Mouse (Mus musculus) heart, postnatal 0 days (tissue): ENCODE results near the gene Bloc1s4.

Source experiments
- CTCF ChIP-seq: IDR thresholded peaks from 2 replicates; pipeline ENCODE4 v1.5.1; 2016; ENCODE audit warnings: antibody characterized with exemption, control low read depth, low read depth
- EP300 ChIP-seq: IDR thresholded peaks from 2 replicates; pipeline ENCODE4 v1.6.1; 2016; ENCODE audit warnings: antibody characterized with exemption, low read depth

DNA sequence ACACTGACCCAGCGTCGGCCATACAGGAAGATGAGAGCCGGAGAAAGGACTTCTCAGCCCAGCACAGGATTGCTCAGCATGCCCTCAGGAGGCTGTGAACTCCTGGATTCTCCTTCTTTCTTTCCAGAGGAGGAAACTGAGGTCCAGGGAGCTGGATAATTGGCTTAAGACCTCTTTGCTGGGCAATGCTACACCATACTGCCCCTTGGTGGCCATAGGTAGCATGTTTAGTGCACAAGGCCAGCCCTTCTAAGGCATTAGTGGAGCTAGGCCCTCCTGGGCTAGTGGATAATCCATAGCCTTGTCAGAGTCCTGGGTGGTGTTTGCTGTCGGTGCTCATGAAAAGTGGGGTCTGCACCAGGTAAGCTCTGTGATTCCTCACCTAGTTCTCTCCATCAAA is 8.6 kb downstream of the Bloc1s4 start:
- peak; percentile 78 for TF ChIP-seq CTCF
- TF ChIP-seq EP300, result no peak
